Mouse (Mus musculus) embryonic facial prominence, embryonic 10.5 days (tissue): ENCODE results near the gene Kmt2b. TPM values are rescaled to one million over a fixed set of nuclear protein-coding genes. Genes with fewer than 3 reads are reported as not detected.
A peak's percentile ranks its signal among the peaks of the same experiment; 100 is the strongest.

Experiments
- DNase-seq: peaks from one replicate; pipeline ENCODE4 v3.0.0-alpha.2; 2017; ENCODE audit warnings: low spot score
- H3K27ac ChIP-seq: fragments of 300-500 bp; sonication (generic); replicated peaks from 2 replicates; pipeline ENCODE4 v1.5.1; 2016; ENCODE audit warnings: mild to moderate bottlenecking
- H3K27me3 ChIP-seq: fragments of 300-500 bp; sonication (generic); replicated peaks from 2 replicates; pipeline ENCODE4 v1.6.1; 2016; ENCODE audit warnings: low read depth, mild to moderate bottlenecking; ENCODE audit not compliant: poor library complexity, severe bottlenecking
- H3K36me3 ChIP-seq: fragments of 300-500 bp; sonication (generic); replicated peaks from 2 replicates; pipeline ENCODE4 v1.6.1; 2016; ENCODE audit warnings: mild to moderate bottlenecking, moderate library complexity
- H3K4me1 ChIP-seq: fragments of 300-500 bp; sonication (generic); 2 replicates; pipeline ENCODE4 v1.6.1; 2016
- H3K4me3 ChIP-seq: fragments of 300-500 bp; sonication (generic); 2 replicates; pipeline ENCODE4 v1.5.1; 2016; ENCODE audit warnings: mild to moderate bottlenecking, moderate library complexity
- H3K9me3 ChIP-seq: fragments of 300-500 bp; sonication (generic); 2 replicates; pipeline ENCODE4 v1.6.1; 2016; ENCODE audit warnings: mild to moderate bottlenecking
- WGBS: fragments of 180-500 bp; shearing (Covaris S2); methylation state at CpG from one replicate; pipeline ENCODE4 v1.1.7; 2016; 5-methylcytosine and 5-hydroxymethylcytosine counted together
- polyA plus RNA-seq: library from polyadenylated mRNA; unstranded; fragments of >200 nt; fragmentation: Nextera tagmentation; extraction: Ambion mirVana; gene quantifications from 2 replicates; pipeline ENCODE4 v1.2.1, GENCODE M21; 2016

The Kmt2b gene
- polyA plus RNA-seq, 1 experiment from 2014 or later, result 10.2 TPM

- Histone ChIP-seq H3K27ac (peak within 1 kb of the TSS; percentile 72), H3K27me3 (no peaks in the 10 kb centered on the region)
- under 1% methylated on average over 20 of the region's 20 CpGs for WGBS
These were observed 29.0 kb downstream of the Kmt2b start, which contains the start of gene Lin37 for GRCm38 (mm10) chr7:30559443-30559954. Lin37 (minus strand) TSS chr7:30559838.

GRCm38 (mm10) chr7:30558656-30559442 lies 29.7 kb downstream of the Kmt2b start:
- H3K27ac ChIP-seq, result peak overlapping the region; percentile 72
- peaks cover 44% of the 10 kb centered on the region for H3K36me3 ChIP-seq
- whole genome bisulfite sequencing, result 19% methylated on average over 12 of the region's 12 CpGs
- H3K27me3 ChIP-seq, result 0 out of 2 replicates have a peak, but pooled peaks cover 4% of the 10 kb centered on the region
- H3K4me3 ChIP-seq, result peak overlapping the region; percentile 64
- DNase-seq, result no peak
- H3K9me3 ChIP-seq, result no peaks in the 10 kb centered on the region
- peaks cover 32% of the 10 kb centered on the region for H3K4me1 ChIP-seq

More at GRCm38 (mm10) chr7:30559443-30559954, 29.0 kb downstream of the Kmt2b start, which contains the start of gene Lin37:
- H3K9me3 ChIP-seq, result no peaks in the 10 kb centered on the region
- peak; percentile 96 for DNase-seq
- peaks cover 37% of the 10 kb centered on the region for H3K4me1 ChIP-seq
- H3K36me3 ChIP-seq, result peaks cover 42% of the 10 kb centered on the region
- peak within 1 kb of the TSS; percentile 64 for H3K4me3 ChIP-seq

DNA sequence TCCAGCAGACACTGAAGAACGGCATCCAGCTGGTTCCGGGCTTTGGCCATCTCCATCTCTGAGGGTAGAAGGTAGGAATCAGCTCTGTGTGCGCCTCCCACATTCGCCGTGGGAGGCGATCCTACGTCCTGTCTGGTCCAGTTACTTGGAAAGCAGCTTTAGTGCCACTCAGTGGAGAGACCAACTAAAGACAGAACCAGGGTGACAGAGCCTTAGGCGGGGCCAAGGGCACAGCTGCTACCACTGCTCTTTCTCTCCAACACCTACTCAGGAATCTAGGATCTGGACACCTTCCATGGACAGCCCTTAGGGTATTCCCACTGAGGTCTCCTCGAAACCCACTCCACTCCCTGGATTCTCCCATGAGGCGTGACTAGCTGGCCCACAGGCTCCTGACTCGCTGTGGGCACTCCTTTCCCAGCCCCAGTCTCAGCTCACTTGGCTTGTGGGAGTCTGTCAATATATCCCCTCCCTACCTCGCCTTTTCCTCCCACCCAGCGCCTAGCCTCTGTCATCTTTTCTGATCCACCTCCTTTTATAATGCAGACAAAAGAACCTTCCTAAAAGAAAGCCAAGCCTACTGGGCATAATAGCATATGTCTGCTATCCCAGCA lies 30.5 kb downstream of the Kmt2b start:
- no peak for DNase-seq
- Histone ChIP-seq H3K36me3 (peaks cover 44% of the 10 kb centered on the region), H3K4me1 (peaks cover 37% of the 10 kb centered on the region), H3K9me3 (no peaks in the 10 kb centered on the region), H3K27me3 (0 out of 2 replicates have a peak, but pooled peaks cover 4% of the 10 kb centered on the region), H3K4me3 (peak overlapping the region; percentile 64), H3K27ac (no peak overlapping the region)
- WGBS, result 93% methylated on average over 13 of the region's 13 CpGs

DNA sequence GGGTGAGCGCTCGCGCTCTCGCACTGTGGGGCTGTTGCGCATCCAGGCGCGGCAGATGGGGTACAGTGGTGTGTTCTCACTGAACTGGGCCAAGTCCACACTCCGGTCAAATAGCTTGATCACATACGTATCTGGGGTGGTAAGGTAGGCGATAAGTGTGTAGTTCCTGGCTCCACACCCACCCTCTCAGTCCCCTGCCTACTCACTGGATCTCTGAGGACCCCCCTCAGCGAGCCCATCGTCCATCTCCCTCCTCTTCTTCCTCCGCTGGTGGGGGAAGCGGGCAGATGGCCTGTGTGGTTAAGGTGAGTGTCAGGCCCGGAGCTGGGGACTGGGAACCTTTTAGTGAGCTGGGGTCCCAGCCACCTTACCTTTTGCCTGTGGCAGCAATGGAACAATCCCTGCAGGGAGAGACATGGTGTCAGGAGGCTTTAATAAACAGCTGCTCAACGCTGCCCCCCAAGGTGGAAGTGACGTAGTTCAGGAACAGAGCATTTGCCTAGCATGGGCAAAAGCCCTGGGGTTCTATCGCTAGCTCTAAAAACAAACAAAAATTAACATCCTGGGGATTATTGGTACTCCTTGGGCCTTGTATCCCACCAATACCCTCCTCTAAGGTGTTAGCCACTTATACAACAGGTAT lies 31.5 kb downstream of the Kmt2b start:
- H3K36me3 ChIP-seq, result peaks cover 44% of the 10 kb centered on the region
- H3K4me3 ChIP-seq, result peak overlapping the region; percentile 23; the same call in 1 of the 2 replicates
- DNase-seq, result no peak
- 0 out of 2 replicates have a peak, but pooled peaks cover 4% of the 10 kb centered on the region for H3K27me3 ChIP-seq
- no peaks in the 10 kb centered on the region for H3K9me3 ChIP-seq
- 92% methylated on average over 18 of the region's 18 CpGs for WGBS
- peaks cover 37% of the 10 kb centered on the region for H3K4me1 ChIP-seq
- no peak overlapping the region for H3K27ac ChIP-seq

DNA sequence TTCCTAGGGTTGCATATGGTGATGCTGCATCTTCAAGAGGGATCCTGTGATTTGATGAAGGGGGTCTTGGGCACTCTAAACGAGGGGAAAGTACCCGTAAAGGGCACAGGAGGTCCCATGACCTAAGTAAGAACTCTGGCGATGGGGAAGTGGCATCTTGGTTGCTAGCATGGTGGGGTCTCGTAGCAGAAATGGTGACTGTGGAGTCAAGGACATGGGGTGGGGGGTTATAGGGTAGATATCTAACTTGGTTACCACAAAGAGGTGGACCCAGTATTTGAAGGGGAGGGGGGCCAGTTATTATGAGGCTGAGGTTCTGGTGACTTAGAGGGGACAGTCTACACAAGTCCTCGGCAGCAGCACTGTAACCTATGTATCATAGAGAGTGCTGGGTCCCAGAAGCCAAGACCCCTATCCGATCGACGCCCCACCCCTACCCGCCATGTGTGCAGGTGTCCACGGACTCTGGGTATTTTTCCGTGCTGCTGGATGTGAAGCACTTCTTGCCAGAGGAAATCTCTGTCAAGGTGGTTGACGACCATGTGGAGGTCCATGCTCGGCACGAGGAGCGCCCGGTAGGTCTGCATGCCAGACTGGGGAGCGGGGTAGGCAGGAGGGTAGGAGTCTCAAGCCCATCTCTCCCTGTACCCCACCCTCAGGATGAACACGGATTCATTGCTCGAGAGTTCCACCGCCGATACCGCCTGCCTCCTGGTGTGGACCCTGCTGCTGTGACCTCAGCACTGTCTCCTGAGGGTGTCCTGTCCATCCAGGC lies 34.5 kb downstream of the Kmt2b start:
- Histone ChIP-seq H3K4me3 (peak overlapping the region; percentile 68), H3K36me3 (peaks cover 53% of the 10 kb centered on the region), H3K27ac (peak overlapping the region; percentile 92), H3K9me3 (no peaks in the 10 kb centered on the region), H3K4me1 (peaks cover 32% of the 10 kb centered on the region), H3K27me3 (0 out of 2 replicates have a peak, but pooled peaks cover 4% of the 10 kb centered on the region)
- DNase-seq, result no peak
- 84% methylated on average over 22 of the region's 22 CpGs for WGBS

DNA sequence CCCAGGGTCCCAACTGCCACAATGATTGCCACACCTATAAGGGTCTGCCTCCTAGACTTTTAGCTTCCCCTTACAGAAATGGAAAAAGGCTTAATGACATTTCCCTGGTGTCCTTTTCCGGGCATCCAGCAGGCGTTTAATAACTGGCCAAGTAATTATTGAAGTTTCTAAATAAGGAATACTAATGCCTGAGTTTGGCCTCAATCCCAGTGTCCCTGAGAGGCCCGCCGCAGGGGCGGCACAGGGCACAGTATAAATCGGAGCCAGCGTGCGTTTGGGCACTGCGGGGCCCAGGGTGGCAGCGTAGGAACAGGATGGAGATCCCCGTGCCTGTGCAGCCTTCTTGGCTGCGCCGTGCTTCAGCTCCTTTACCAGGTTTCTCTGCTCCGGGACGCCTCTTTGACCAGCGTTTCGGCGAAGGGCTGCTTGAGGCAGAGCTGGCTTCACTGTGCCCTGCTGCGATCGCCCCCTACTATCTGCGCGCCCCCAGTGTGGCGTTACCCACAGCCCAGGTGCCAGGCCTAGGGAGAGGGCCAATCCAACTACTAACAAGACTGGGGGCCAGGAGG lies 35.4 kb downstream of the Kmt2b start:
- peak overlapping the region; percentile 92 for H3K27ac ChIP-seq

GRCm38 (mm10) chr7:30552102-30553020 lies 36.2 kb downstream of the Kmt2b start, which contains the start of the genes Hspb6 and Proser3:
Hspb6 (plus strand) TSS chr7:30552178.
Proser3 (minus strand) TSS chr7:30552299.
- H3K36me3 ChIP-seq, result peaks cover 63% of the 10 kb centered on the region
- H3K9me3 ChIP-seq, result no peaks in the 10 kb centered on the region
- DNase-seq, result peak; percentile 95
- 0 out of 2 replicates have a peak, but pooled peaks cover 4% of the 10 kb centered on the region for H3K27me3 ChIP-seq
- under 1% methylated on average over 44 of the region's 44 CpGs for WGBS
- peak within 1 kb of the TSS; percentile 68 for H3K4me3 ChIP-seq
- peak within 1 kb of the TSS; percentile 92 for H3K27ac ChIP-seq
- peaks cover 21% of the 10 kb centered on the region for H3K4me1 ChIP-seq

More for the DNA sequence above, 35.4 kb downstream of the Kmt2b start:
- Histone ChIP-seq H3K4me3 (peak overlapping the region; percentile 68), H3K27me3 (0 out of 2 replicates have a peak, but pooled peaks cover 4% of the 10 kb centered on the region), H3K9me3 (no peaks in the 10 kb centered on the region), H3K36me3 (peaks cover 62% of the 10 kb centered on the region), H3K4me1 (peaks cover 23% of the 10 kb centered on the region)
- peak; percentile 29 for DNase-seq
- 9% methylated on average over 23 of the region's 23 CpGs for whole genome bisulfite sequencing

DNA sequence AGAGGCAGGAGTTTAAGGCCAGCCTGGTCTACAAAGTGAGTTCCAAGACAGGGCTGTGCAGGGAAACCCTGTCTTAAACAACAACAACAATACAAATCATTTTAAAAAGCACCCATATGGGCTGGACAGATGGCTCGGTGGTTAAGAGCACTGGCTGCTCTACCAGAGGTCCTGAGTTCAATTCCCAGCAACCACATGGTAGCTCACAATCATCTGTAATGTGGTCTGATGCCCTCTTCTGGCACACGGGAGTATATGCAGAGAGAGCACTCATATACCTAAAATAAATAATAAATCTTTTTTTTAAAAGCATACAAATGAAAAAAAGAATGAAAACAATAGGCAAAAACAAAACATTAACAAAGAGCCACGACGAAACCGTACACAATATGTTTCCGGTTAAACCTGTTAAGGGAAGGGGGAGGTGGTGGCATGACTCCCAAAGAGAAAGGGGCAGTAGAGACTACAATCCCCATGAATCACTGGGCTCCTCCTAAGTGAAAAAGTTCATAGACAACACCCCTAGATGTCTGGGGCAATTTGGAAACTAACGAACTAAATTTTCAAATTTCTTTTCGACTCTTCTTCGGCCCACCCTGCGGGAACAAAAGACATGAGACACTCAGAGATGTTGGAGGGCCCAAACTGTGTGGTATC lies 37.0 kb downstream of the Kmt2b start:
- Histone ChIP-seq H3K9me3 (no peaks in the 10 kb centered on the region), H3K27ac (peak overlapping the region; percentile 92), H3K4me3 (peak overlapping the region; percentile 68), H3K4me1 (peaks cover 21% of the 10 kb centered on the region), H3K36me3 (peaks cover 57% of the 10 kb centered on the region), H3K27me3 (0 out of 2 replicates have a peak, but pooled peaks cover 4% of the 10 kb centered on the region)
- 2% methylated on average over 10 of the region's 10 CpGs for WGBS
- DNase-seq, result no peak

- peaks cover 56% of the 10 kb centered on the region for H3K36me3 ChIP-seq
- H3K27me3 ChIP-seq, result 0 out of 2 replicates have a peak, but pooled peaks cover 4% of the 10 kb centered on the region
- peak overlapping the region; percentile 68; the same call in 1 of the 2 replicates for H3K4me3 ChIP-seq
- WGBS, result 100% methylated on average over 1 of the region's 1 CpGs
- DNase-seq, result no peak
- H3K4me1 ChIP-seq, result peaks cover 21% of the 10 kb centered on the region
- no peaks in the 10 kb centered on the region for H3K9me3 ChIP-seq
- no peak overlapping the region for H3K27ac ChIP-seq
These were observed 37.9 kb downstream of the Kmt2b start for GRCm38 (mm10) chr7:30550603-30551002.

GRCm38 (mm10) chr7:30549880-30550279 lies 38.6 kb downstream of the Kmt2b start:
- Histone ChIP-seq H3K4me3 (no peak overlapping the region), H3K36me3 (peaks cover 54% of the 10 kb centered on the region), H3K4me1 (peaks cover 21% of the 10 kb centered on the region), H3K27me3 (0 out of 2 replicates have a peak, but pooled peaks cover 4% of the 10 kb centered on the region), H3K27ac (no peak overlapping the region), H3K9me3 (no peaks in the 10 kb centered on the region)
- DNase-seq, result no peak
- WGBS, result 83% methylated on average over 2 of the region's 2 CpGs
